Mouse (Mus musculus): ENCODE results near the gene Faim. TPM values are rescaled to one million over a fixed set of nuclear protein-coding genes. Genes with fewer than 3 reads are reported as not detected.
A peak's percentile ranks its signal among the peaks of the same experiment; 100 is the strongest.

The Faim gene
- polyA plus RNA-seq, 2 experiments, result 4.0 to 14.0 TPM

DNA sequence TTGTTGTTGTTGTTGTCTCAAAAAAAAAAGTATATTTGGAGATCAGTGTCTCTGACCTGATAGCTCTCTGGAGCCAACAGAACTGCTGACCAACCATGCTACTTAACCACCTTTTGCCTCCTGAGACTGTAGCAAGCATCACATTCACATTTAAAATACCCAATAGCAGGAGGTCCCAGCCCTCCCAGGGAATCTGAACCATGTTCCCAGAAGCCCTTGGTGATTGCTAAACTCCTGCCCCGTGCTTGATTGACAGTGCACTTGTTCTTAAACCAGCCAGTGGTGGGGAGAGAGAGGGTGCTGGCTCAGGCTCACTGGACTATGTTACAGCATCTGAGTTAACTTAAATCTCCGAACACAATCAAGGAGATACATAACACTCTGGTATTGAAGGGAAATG lies 11.3 kb upstream of the Faim start:
- H3K9me3 ChIP-seq (ENCODE audit: control insufficient read depth, low read length), result no peaks in the 10 kb centered on the region
- peaks cover 64% of the 10 kb centered on the region for H3K27me3 ChIP-seq (ENCODE audit: control insufficient read depth, insufficient read depth, low read length)
- 26% methylated on average over 2 of the region's 2 CpGs for WGBS (ENCODE audit: insufficient replicate concordance)
- H3K36me3 ChIP-seq (replicated peaks; ENCODE audit: control insufficient read depth, insufficient read depth, low read depth), result no peaks in the 10 kb centered on the region
- ATAC-seq (ENCODE audit: insufficient read depth), result no peak
- H3K4me2 ChIP-seq (ENCODE audit: low read depth), result no peak overlapping the region
- DNase-seq (ENCODE audit: low read depth in 3 of 3, low spot score in 3 of 3), result no peak
- TF ChIP-seq CTCF (IDR thresholded peaks at IDR 0.05; ENCODE audit: low read depth) (no peak), EP300 (IDR thresholded peaks at IDR 0.05; ENCODE audit: low read depth) (no peak)
- H3K4me3 ChIP-seq (ENCODE audit: insufficient read depth in 1 of 2, low read depth in 2 of 2, low read length in 2 of 2), result no peak overlapping the region
- H3K27ac ChIP-seq, result no peak overlapping the region
- H3K9ac ChIP-seq (replicated peaks), result no peak overlapping the region
- H3K4me1 ChIP-seq (replicated peaks; ENCODE audit: control insufficient read depth in 2 of 2, insufficient read depth in 2 of 2, low read length in 1 of 2), result peaks cover under 1 to 4% of the 10 kb centered on the region in 2 experiments; a peak in 2 of 4 replicates

DNA sequence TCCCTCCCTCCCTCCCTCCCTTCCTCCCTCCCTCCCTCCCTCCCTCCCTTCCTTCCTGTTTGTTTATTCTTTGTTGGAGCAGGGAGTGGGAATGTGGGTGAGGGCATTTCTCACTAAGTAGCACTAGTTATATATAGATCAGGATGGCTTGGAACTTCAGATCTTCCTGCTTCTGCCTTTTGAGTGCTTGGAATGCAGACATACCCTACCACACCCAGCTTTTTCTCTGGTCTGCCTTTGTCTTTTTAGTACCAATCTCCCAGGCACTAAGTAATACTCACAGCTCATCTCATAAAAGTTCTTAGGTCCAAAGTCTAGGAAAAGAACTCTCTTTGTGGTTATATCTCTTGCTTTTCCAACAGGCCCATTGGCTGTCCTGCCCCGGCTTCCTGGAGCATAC lies 10.1 kb upstream of the Faim start:
- H3K27me3 ChIP-seq (ENCODE audit: control insufficient read depth, insufficient read depth, low read length), result peaks cover 57% of the 10 kb centered on the region
- H3K9me3 ChIP-seq (ENCODE audit: control insufficient read depth, low read length), result no peaks in the 10 kb centered on the region
- no peak overlapping the region for H3K4me3 ChIP-seq (ENCODE audit: insufficient read depth in 1 of 2, low read depth in 2 of 2, low read length in 2 of 2)
- no peaks in the 10 kb centered on the region for H3K36me3 ChIP-seq (replicated peaks; ENCODE audit: control insufficient read depth, insufficient read depth, low read depth)
- DNase-seq (ENCODE audit: low read depth in 3 of 3, low spot score in 3 of 3) (no peak), ATAC-seq (ENCODE audit: insufficient read depth) (no peak)
- no peak overlapping the region for H3K9ac ChIP-seq (replicated peaks)
- H3K4me1 ChIP-seq (replicated peaks; ENCODE audit: control insufficient read depth in 2 of 2, insufficient read depth in 2 of 2, low read length in 1 of 2), result peaks cover 2 to 4% of the 10 kb centered on the region in 2 experiments; a peak in 2 of 4 replicates
- H3K27ac ChIP-seq, result no peak overlapping the region
- no peak overlapping the region for H3K4me2 ChIP-seq (ENCODE audit: low read depth)
- TF ChIP-seq CTCF (IDR thresholded peaks at IDR 0.05; ENCODE audit: low read depth) (no peak), EP300 (IDR thresholded peaks at IDR 0.05; ENCODE audit: low read depth) (no peak)
- WGBS (ENCODE audit: insufficient replicate concordance), result 43% methylated on average over 1 of the region's 1 CpGs

DNA sequence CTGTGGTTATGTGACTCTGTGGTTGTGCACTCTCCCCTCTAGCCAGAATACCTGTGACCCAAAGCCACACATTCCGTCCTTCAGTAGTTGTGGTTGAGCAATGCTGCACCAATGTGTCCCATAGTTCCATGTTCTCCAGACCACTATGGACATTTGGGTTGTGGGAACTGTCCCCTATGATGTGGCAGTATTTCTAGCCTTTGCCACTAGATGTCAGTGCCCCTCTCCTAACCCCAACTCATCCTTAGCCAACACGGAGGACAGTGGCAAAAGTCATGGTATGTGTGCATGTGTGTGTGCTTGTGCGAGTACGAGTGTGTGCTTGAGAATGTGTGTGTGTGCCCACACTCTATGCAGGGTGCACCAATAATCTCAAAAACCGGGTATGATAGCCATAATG lies 9.7 kb upstream of the Faim start:
- no peak overlapping the region for H3K27ac ChIP-seq
- DNase-seq (ENCODE audit: low read depth in 3 of 3, low spot score in 3 of 3), result no peak
- TF ChIP-seq CTCF (IDR thresholded peaks at IDR 0.05; ENCODE audit: low read depth), result peak; percentile 65
- TF ChIP-seq EP300 (IDR thresholded peaks at IDR 0.05; ENCODE audit: low read depth), result no peak
- no peak overlapping the region for H3K4me3 ChIP-seq (ENCODE audit: insufficient read depth in 1 of 2, low read depth in 2 of 2, low read length in 2 of 2)
- WGBS (ENCODE audit: insufficient replicate concordance), result 23% methylated on average over 5 of the region's 5 CpGs
- peaks cover 57% of the 10 kb centered on the region for H3K27me3 ChIP-seq (ENCODE audit: control insufficient read depth, insufficient read depth, low read length)
- no peaks in the 10 kb centered on the region for H3K9me3 ChIP-seq (ENCODE audit: control insufficient read depth, low read length)
- peaks cover 2 to 4% of the 10 kb centered on the region in 2 experiments; a peak in 2 of 4 replicates for H3K4me1 ChIP-seq (replicated peaks; ENCODE audit: control insufficient read depth in 2 of 2, insufficient read depth in 2 of 2, low read length in 1 of 2)
- no peaks in the 10 kb centered on the region for H3K36me3 ChIP-seq (replicated peaks; ENCODE audit: control insufficient read depth, insufficient read depth, low read depth)
- ATAC-seq (ENCODE audit: insufficient read depth), result no peak
- H3K9ac ChIP-seq (replicated peaks), result no peak overlapping the region
- no peak overlapping the region for H3K4me2 ChIP-seq (ENCODE audit: low read depth)

DNA sequence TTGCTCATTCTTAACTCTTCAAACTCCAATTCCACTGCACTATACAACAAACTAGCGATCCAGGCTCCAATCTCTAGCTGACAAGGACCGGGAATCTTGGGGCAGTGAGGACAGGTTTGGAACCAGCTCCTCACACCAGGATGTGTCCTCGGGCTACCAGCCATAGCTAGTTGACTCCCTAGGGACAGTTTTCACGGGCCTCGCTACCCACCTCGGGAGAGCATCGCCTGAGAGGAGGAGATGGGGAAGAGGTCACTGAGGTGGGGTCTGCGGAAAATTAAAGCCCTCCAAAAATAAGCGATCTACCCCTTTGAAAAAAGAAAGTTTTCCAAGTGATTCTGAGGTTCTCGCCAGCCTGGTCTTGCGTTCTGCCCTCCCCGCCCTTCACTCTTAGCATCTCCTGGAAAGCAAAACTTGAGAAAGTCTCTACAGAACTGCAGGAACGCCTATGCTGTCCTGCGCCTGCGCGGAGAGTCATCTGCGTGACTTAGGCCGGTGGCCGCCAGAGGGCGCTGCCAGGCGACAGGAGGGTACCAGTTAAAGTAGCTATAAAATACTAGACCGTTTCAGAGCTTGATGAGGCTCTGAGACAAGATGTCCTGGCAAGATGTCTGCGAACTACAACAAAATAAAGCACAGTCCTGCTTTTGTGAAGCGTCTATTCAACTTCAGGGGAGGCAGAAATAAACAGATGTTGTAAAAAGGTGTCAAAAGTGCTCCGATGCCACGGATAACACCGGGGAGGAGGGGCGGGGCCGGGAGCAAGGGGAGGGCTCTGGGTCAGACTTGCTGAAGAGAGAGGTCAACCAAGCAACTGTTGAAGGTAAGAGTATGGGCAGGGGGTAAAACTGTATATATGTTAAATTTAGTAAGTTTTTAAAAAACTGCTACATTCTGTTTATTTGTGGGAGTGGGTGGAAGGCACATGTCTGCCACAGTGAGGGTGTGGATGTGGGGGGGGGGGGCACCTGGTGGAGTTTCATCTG lies 6.4 kb upstream of the Faim start:
- 5% methylated on average over 29 of the region's 29 CpGs for WGBS (ENCODE audit: insufficient replicate concordance)
- TF ChIP-seq CTCF (IDR thresholded peaks at IDR 0.05; ENCODE audit: low read depth) (peak; percentile 96), EP300 (IDR thresholded peaks at IDR 0.05; ENCODE audit: low read depth) (no peak)
- H3K27me3 ChIP-seq (ENCODE audit: control insufficient read depth, insufficient read depth, low read length), result peaks cover 31% of the 10 kb centered on the region

DNA sequence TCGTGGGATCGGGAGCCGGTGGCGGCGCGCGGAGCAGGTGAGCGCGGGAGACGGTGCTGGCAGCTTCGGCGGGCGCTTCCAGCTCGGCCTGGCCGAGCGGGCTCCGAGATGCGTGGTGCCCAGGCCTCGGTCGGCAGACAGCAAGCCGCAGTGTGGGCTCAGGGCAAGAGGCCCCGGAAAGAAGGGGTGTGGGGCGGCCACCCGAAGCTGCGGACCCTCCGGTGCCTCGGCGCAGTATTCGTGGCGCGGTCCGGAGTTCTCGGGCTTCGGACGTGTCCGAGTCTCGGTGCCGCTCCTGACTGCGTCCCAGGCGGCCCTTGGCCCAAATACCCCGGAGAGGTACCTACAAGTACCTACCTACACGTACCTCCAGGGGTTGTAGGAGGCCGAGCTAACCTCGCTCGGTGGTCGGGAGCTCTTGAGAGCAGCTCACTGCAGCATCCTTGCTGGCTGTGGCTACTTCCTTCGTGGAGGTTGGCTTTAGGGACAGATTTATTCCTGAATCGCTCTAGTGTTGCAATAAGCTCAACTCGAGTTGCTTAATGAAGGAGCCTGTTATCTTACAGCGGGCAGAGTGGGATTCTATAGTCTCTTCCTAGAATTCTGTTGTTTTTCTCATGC lies 413 bp downstream of the Faim start:
- ATAC-seq (ENCODE audit: insufficient read depth) (peak; percentile 27), DNase-seq (ENCODE audit: low read depth in 3 of 3, low spot score in 3 of 3) (peak in 1 of 3 experiments; percentile 28)
- WGBS (ENCODE audit: insufficient replicate concordance), result under 1% methylated on average over 50 of the region's 50 CpGs
- H3K4me2 ChIP-seq (ENCODE audit: low read depth), result peak overlapping the region; percentile 99
- H3K4me3 ChIP-seq (ENCODE audit: insufficient read depth in 1 of 2, low read depth in 2 of 2, low read length in 2 of 2), result peak overlapping the region; percentile 59 to 79
- peaks cover 4 to 5% of the 10 kb centered on the region in 2 experiments for H3K4me1 ChIP-seq (replicated peaks; ENCODE audit: control insufficient read depth in 2 of 2, insufficient read depth in 2 of 2, low read length in 1 of 2)
- no peaks in the 10 kb centered on the region for H3K9me3 ChIP-seq (ENCODE audit: control insufficient read depth, low read length)
- H3K27me3 ChIP-seq (ENCODE audit: control insufficient read depth, insufficient read depth, low read length), result peaks cover 6% of the 10 kb centered on the region
- no peaks in the 10 kb centered on the region for H3K36me3 ChIP-seq (replicated peaks; ENCODE audit: control insufficient read depth, insufficient read depth, low read depth)
- H3K27ac ChIP-seq, result no peak overlapping the region
- H3K9ac ChIP-seq (replicated peaks), result peak overlapping the region; percentile 75
- TF ChIP-seq CTCF (IDR thresholded peaks at IDR 0.05; ENCODE audit: low read depth) (no peak), EP300 (IDR thresholded peaks at IDR 0.05; ENCODE audit: low read depth) (no peak)

More for the DNA sequence above, 6.4 kb upstream of the Faim start:
- Histone ChIP-seq H3K9me3 (ENCODE audit: control insufficient read depth, low read length) (no peaks in the 10 kb centered on the region), H3K9ac (replicated peaks) (no peak overlapping the region), H3K36me3 (replicated peaks; ENCODE audit: control insufficient read depth, insufficient read depth, low read depth) (no peaks in the 10 kb centered on the region), H3K27ac (no peak overlapping the region), H3K4me3 (ENCODE audit: insufficient read depth in 1 of 2, low read depth in 2 of 2, low read length in 2 of 2) (peak overlapping the region in 1 of 2 experiments; percentile 39; a peak in 2 of 4 replicates), H3K4me2 (ENCODE audit: low read depth) (peak overlapping the region; percentile 48), H3K4me1 (replicated peaks; ENCODE audit: control insufficient read depth in 2 of 2, insufficient read depth in 2 of 2, low read length in 1 of 2) (peaks cover 2 to 4% of the 10 kb centered on the region in 2 experiments; a peak in 2 of 4 replicates)
- ATAC-seq (ENCODE audit: insufficient read depth), result peak; percentile 62; the same call in 1 of the 2 replicates
- DNase-seq (ENCODE audit: low read depth in 3 of 3, low spot score in 3 of 3), result peak; percentile 49 to 66 (median 54)

Measured in liver, embryonic 14.5 days (tissue).